Mouse (Mus musculus) lung, adult 2 months (tissue): ENCODE measurements at regions not wholly inside any gene's neighbourhood (a gene's known extent, or its start where the extent isn't known, plus 50 kb on each side); places are given as distances from the start of the nearest gene placed in this dataset.

Experiments used
- CTCF ChIP-seq: fragments of 200-500 bp; IDR thresholded peaks from 2 replicates; pipeline ENCODE4 v1.5.1; 2011; ENCODE audit warnings: mild to moderate bottlenecking, low read length, control low read depth; ENCODE audit not compliant: insufficient read depth
- POLR2A ChIP-seq: fragments of 200-500 bp; IDR thresholded peaks from 2 replicates; pipeline ENCODE4 v1.6.1; 2011; ENCODE audit warnings: low read depth, mild to moderate bottlenecking, control low read depth, low read length, borderline replicate concordance; ENCODE audit errors: extremely low read depth

- TF ChIP-seq CTCF (no peak), POLR2A (no peak)
Measured at GRCm38 (mm10) chr11:32900437-32900836, 76.0 kb upstream of the Smim23 start.
